Mouse (Mus musculus) small intestine, adult 2 months (tissue): ENCODE measurements around the gene Cd79b. TPM values are rescaled to one million over a fixed set of nuclear protein-coding genes. Genes with fewer than 3 reads are reported as not detected.

Source experiments
- H3K27ac ChIP-seq: fragments of 200-500 bp; 2 replicates; pipeline ENCODE4 v1.5.1; 2012; ENCODE audit warnings: low read depth, low read length, control low read depth, inconsistent platforms; ENCODE audit not compliant: insufficient read depth
- H3K27me3 ChIP-seq: fragments of 200-500 bp; 2 replicates; pipeline ENCODE4 v1.6.1; 2012; ENCODE audit warnings: mild to moderate bottlenecking, moderate library complexity, low read length, inconsistent platforms; ENCODE audit not compliant: control insufficient read depth, insufficient read depth
- H3K36me3 ChIP-seq: fragments of 200-500 bp; 2 replicates; pipeline ENCODE4 v1.6.1; 2012; ENCODE audit warnings: mild to moderate bottlenecking, low read length, control low read depth, inconsistent platforms; ENCODE audit not compliant: control insufficient read depth, insufficient read depth
- H3K4me1 ChIP-seq: fragments of 200-500 bp; 2 replicates; pipeline ENCODE4 v1.6.1; 2012; ENCODE audit warnings: low read length, inconsistent platforms, mixed read lengths; ENCODE audit not compliant: control insufficient read depth, insufficient read depth, insufficient read length
- H3K4me3 ChIP-seq: fragments of 200-500 bp; 2 replicates; pipeline ENCODE4 v1.5.1; 2012; ENCODE audit warnings: low read depth, mild to moderate bottlenecking, control low read depth, inconsistent platforms, low read length, moderate library complexity
- CTCF ChIP-seq: fragments of 200-500 bp; IDR thresholded peaks from 2 replicates; pipeline ENCODE4 v1.5.1; 2012; ENCODE audit warnings: low read depth, mild to moderate bottlenecking, control low read depth, inconsistent platforms, low read length, moderate library complexity, mixed read lengths; ENCODE audit not compliant: insufficient replicate concordance, insufficient read length; ENCODE audit errors: extremely low read depth
- POLR2A ChIP-seq: fragments of 200-500 bp; IDR thresholded peaks from 2 replicates; pipeline ENCODE4 v1.6.1; 2012; ENCODE audit warnings: low read depth, mild to moderate bottlenecking, control low read depth, inconsistent platforms, low read length, moderate library complexity
- WGBS: fragments of 180-500 bp; shearing (Covaris S2); methylation state at CpG from one replicate; pipeline ENCODE4 v1.1.7; 2018; 5-methylcytosine and 5-hydroxymethylcytosine counted together
- polyA plus RNA-seq: library from polyadenylated mRNA; depleted of rRNA; stranded (reverse); fragments of >200 nt; gene quantifications from 2 replicates; pipeline ENCODE4 v1.2.3, GENCODE M21; 2012

Cd79b gene
- polyA plus RNA-seq, 1 experiment, result 21.2 TPM

DNA sequence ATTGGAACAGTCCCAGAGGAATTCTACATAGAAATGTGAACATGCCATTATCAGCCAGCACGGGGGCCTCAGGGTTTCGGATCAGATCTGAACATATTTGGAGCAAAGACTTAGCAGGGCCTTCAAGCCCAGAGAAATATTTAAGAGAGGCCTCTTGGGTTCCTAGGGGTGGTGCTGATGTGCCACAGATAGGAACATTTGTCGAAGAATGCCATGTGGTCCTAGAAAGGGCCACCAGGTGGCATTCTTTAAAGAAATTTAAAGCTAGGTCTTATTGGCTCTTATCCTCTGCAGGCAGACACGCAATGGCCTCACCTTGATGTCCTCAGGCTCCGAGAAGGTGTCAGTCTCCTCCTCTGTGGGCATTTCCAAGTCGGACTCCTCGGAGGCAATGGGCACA, 15.1 kb upstream of the Cd79b start:
- Histone ChIP-seq H3K4me1 (no peaks in the 10 kb centered on the region), H3K27me3 (no peaks in the 10 kb centered on the region), H3K27ac (no peak overlapping the region), H3K36me3 (no peaks in the 10 kb centered on the region), H3K4me3 (no peak overlapping the region)
- 38% methylated on average over 7 of the region's 7 CpGs for WGBS
- TF ChIP-seq CTCF (peak; percentile 31; the same call in 1 of the 2 replicates), POLR2A (no peak)

DNA sequence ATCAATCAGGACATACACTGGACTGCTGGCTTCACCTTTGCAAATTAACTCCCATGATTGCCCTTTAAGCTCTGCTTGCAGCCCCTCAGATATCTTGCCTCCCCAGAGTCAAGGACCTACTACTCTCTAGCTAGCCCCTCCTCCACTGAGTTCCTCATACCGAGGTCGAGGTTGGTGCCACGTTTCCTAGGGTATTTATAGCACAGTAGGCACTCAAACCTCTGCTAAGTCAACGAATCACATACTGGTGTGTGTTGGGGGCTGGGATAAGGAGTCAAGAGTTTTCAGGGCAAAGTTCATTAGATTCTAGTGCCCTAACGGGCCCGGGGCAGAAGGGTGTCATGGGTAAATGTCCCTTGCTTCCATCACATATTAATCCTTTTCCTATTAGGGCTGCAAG, 14.6 kb upstream of the Cd79b start:
- H3K27ac ChIP-seq, result no peak overlapping the region
- no peak for TF ChIP-seq POLR2A
- TF ChIP-seq CTCF, result no peak
- H3K27me3 ChIP-seq, result no peaks in the 10 kb centered on the region
- H3K4me3 ChIP-seq, result no peak overlapping the region
- no peaks in the 10 kb centered on the region for H3K4me1 ChIP-seq
- 15% methylated on average over 6 of the region's 6 CpGs for WGBS
- H3K36me3 ChIP-seq, result no peaks in the 10 kb centered on the region

DNA sequence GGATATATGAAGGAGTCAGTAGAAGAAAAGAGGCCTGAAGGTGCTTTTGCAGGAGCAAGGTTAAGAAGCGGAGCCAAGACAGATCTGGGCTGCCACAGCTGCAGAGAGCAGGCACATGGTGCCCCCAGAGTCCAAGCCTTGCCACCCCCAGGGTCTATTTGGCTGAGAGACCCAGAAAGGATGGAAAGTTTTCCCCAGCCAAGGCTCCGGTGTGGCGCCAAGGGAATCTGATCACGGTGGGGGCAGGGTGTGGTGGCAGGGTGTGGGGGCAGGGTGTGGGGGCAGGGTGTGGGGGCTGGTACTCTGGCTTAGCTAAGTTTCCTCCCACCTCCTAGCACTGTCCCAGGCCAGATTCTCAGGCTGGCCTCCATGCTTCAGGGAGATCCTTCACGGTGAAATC, 14.0 kb upstream of the Cd79b start:
- no peak overlapping the region for H3K27ac ChIP-seq
- H3K4me1 ChIP-seq, result no peaks in the 10 kb centered on the region
- H3K27me3 ChIP-seq, result no peaks in the 10 kb centered on the region
- TF ChIP-seq POLR2A (no peak), CTCF (no peak)
- no peak overlapping the region for H3K4me3 ChIP-seq
- H3K36me3 ChIP-seq, result no peaks in the 10 kb centered on the region
- WGBS, result 51% methylated on average over 5 of the region's 5 CpGs

DNA sequence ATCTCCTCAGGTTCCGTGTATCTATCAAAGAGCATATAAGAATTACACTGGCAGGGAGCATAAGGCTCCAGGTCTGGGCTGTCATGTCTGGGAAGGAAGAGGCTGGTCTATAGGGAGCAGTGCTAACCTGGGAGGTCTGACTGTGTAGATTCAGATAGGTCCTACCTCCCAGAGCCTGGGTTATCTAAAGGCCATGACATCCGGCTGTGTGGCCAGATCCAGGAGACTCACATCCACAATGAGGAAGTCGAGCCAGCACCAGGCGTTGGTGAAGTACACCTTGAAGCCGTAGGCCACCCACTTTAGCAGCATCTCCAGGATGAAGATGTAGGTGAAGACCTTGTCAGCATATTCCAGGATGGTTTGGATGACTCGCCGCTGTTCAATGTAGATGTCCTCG, 11.9 kb upstream of the Cd79b start:
- Histone ChIP-seq H3K4me1 (no peaks in the 10 kb centered on the region), H3K4me3 (no peak overlapping the region), H3K27ac (no peak overlapping the region), H3K36me3 (no peaks in the 10 kb centered on the region), H3K27me3 (no peaks in the 10 kb centered on the region)
- TF ChIP-seq POLR2A (no peak), CTCF (no peak)
- 80% methylated on average over 8 of the region's 8 CpGs for WGBS

DNA sequence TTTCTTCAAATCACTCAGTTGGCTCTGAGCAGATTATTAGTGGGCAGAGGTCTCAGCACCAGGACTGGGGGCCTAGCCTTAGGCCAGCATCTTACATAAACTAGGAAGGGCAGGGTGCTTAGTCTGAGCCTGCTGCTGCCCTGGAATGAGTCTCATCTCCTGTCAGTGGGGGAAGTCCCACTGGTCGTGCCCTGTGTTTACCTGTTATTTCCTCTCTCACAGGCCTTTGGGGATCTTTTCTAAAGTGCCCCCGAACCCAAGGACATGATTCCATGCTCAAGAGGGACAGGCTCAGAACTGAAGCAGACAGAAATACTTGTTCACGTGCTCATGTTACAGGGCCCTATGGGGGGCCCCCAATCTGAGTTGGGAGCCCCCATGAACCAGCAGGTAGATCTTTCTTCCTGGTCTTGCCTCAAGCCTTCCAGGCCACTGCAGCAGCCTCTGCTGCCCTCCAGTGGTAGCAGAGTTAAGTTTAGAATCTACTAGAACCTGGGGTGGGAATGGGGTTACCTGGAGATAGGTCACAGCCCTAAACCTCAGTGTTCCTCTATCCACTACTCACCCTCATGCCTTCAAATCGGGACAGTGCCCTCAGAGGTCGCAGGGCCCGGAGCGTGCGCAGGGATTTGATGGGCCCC, 11.1 kb upstream of the Cd79b start:
- no peaks in the 10 kb centered on the region for H3K4me1 ChIP-seq
- no peak overlapping the region for H3K4me3 ChIP-seq
- TF ChIP-seq CTCF (peak; percentile 81; the same call in 1 of the 2 replicates), POLR2A (no peak)
- WGBS, result 61% methylated on average over 8 of the region's 8 CpGs
- no peak overlapping the region for H3K27ac ChIP-seq
- no peaks in the 10 kb centered on the region for H3K36me3 ChIP-seq
- no peaks in the 10 kb centered on the region for H3K27me3 ChIP-seq

DNA sequence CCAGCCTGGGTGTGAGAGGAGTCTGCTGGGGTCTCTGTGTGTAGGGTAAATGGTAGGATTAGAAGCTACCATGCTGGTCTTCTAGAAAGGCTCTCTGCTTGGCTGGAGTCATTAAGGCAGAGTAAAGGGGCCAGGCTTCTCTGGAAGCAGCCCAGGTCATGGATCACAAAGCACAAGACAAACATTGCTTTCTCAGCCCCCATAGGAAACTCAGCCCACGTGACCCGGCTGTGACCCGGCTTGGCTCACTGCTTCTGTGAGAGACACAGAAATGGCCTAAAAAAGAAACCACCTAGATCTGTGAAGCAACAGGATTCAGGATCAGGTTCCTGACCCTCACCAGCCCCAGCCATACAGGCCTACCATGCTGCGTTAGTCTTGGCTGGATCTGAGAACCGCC, 10.3 kb upstream of the Cd79b start:
- TF ChIP-seq POLR2A, result no peak
- no peak for TF ChIP-seq CTCF
- H3K27ac ChIP-seq, result no peak overlapping the region
- WGBS, result 76% methylated on average over 5 of the region's 5 CpGs
- H3K36me3 ChIP-seq, result no peaks in the 10 kb centered on the region
- H3K4me1 ChIP-seq, result no peaks in the 10 kb centered on the region
- no peaks in the 10 kb centered on the region for H3K27me3 ChIP-seq
- H3K4me3 ChIP-seq, result no peak overlapping the region

DNA sequence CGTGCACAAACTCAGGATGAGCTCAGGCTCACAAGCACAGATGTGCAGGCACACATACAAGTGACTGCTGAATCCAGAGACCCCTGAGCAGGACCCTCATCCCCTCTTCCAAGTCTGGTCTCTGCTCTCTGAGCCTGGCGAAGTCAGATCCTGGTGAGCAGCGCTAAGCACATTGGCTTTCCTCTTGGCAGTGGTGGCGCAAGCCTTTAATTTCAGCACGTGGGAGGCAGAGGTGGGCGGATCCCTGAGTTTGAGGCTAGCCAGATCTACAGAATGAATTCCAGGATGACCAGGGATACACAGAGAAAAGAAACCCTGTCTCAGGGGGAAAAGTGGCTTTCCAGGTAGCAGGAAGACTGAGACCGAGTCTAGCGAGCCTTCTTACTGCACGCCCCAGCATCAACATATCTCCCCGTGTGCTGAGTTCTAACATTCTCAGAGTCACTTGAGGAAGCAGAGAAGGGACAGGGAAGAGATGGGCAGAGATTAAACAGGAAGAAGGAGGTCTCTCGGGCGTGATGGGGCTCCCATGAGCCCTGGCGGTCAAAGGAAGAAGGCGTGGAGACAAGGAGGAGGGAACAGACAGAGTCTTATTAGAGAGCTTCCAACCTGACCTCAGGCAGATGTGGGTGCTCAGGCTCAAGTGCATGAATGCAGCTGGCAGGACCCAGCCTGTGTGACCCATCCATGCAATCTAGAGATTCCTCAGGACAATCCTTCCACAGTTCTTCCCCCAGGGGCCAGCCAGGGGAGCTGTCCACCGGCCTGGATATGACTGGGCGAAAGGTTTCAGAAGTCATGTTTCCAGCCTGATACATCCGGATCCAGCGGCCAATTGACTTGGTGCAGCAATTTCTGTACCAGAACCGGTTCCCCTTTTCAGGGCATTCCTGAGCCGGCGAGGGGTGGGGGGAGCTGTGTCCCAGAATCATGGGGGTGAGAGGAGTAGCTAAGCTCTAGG, 4.1 kb upstream of the Cd79b start:
- Histone ChIP-seq H3K4me1 (peaks cover 9% of the 10 kb centered on the region), H3K36me3 (no peaks in the 10 kb centered on the region), H3K27me3 (no peaks in the 10 kb centered on the region), H3K4me3 (no peak overlapping the region), H3K27ac (no peak overlapping the region)
- TF ChIP-seq POLR2A (no peak), CTCF (no peak)
- 50% methylated on average over 21 of the region's 21 CpGs for WGBS
